ENCODE assay signal across 12 mouse cellular contexts in genomic region chr7:24887096-24887495, GRCm38 (mm10). TPM values are rescaled to one million over a fixed set of nuclear protein-coding genes. Genes with fewer than 3 reads are reported as not detected.
DNase-seq lines count a peak whose midpoint lies in the region; ATAC-seq and TF ChIP-seq lines count a peak whose summit lies in the region.
"Had no signal": no experiment of that assay in that cellular context is flagged by ENCODE, and none has a peak within 500 bp of the region (broad histone marks: within the 10 kb centered on the region; RNA-seq: fewer than 3 reads in every experiment).

No protein-coding gene starts in this region.

- H3K27ac ChIP-seq in heart, postnatal 0 days (ENCODE audit: low read depth): no peak overlapping the region
- no peak overlapping the region for H3K27ac ChIP-seq in forebrain, embryonic 15.5 days (replicated peaks)
- peak overlapping the region; percentile 95; the same call in 1 of the 2 replicates for H3K27ac ChIP-seq in liver, embryonic 15.5 days (replicated peaks)

- H3K27me3 ChIP-seq in heart, postnatal 0 days (ENCODE audit: control insufficient read depth, insufficient read depth, low read length): no peaks in the 10 kb centered on the region
- H3K27me3 ChIP-seq in G1E (ENCODE audit: insufficient read depth, low read length): 0 out of 2 replicates have a peak, but pooled peaks cover 4% of the 10 kb centered on the region
- H3K27me3 ChIP-seq in forebrain, embryonic 15.5 days: no peaks in the 10 kb centered on the region
- H3K27me3 ChIP-seq in liver, embryonic 15.5 days: no peaks in the 10 kb centered on the region
- H3K27me3 ChIP-seq: Patski had no signal

- no peak overlapping the region for H3K4me2 ChIP-seq in heart, postnatal 0 days (ENCODE audit: low read depth, low read length)
- no peak overlapping the region for H3K4me2 ChIP-seq in forebrain, embryonic 15.5 days (replicated peaks)
- peak overlapping the region; percentile 84 for H3K4me2 ChIP-seq in liver, embryonic 15.5 days

- H3K9me3 ChIP-seq in heart, postnatal 0 days (replicated peaks; ENCODE audit: control insufficient read depth, low read length): no peaks in the 10 kb centered on the region
- no peaks in the 10 kb centered on the region for H3K9me3 ChIP-seq in G1E (replicated peaks)
- no peaks in the 10 kb centered on the region for H3K9me3 ChIP-seq in forebrain, embryonic 15.5 days
- no peaks in the 10 kb centered on the region for H3K9me3 ChIP-seq in liver, embryonic 15.5 days (replicated peaks)

- H3K4me3 ChIP-seq in heart, postnatal 0 days (ENCODE audit: low read depth, low read length): no peak overlapping the region
- H3K4me3 ChIP-seq in G1E (ENCODE audit: low read depth, low read length): peak overlapping the region; percentile 97
- H3K4me3 ChIP-seq in forebrain, embryonic 15.5 days: no peak overlapping the region
- peak overlapping the region; percentile 87 for H3K4me3 ChIP-seq in liver, embryonic 15.5 days (replicated peaks)

- DNase-seq in heart, postnatal 0 days (ENCODE audit: low spot score): no peak
- DNase-seq in heart, postnatal 36 days: no peak
- DNase-seq in G1E (ENCODE audit: low spot score): no peak
- no peak for DNase-seq in adrenal gland, postnatal 14 days
- no peak for DNase-seq in lung, adult 18-20 months
- DNase-seq: cerebellum, adult 11 months had no signal

- intact Hi-C loops in heart, postnatal 36 days (cut with DNase I): loop anchor here (10.0 kb wide), 2 partner anchors 348 to 802 kb away; partner anchors contain the start of genes Gsk3a and Zfp180

- ATAC-seq in heart, postnatal 0 days (ENCODE audit: insufficient read depth, low read depth): no peak
- no peak for ATAC-seq in G1E (ENCODE audit: extremely low read depth, insufficient number of reproducible peaks, low FRiP score, poor library complexity, severe bottlenecking)
- ATAC-seq in forebrain, embryonic 15.5 days (replicated peaks): no peak
- no peak for ATAC-seq in liver, embryonic 15.5 days (ENCODE audit: insufficient read depth)
- no peak for ATAC-seq in cerebellum, adult (ENCODE audit: insufficient number of reproducible peaks, low FRiP score, low TSS enrichment)
- ATAC-seq: Patski had no signal

- TF ChIP-seq EP300 in heart, postnatal 0 days (IDR thresholded peaks at IDR 0.05; ENCODE audit: low read depth): no peak

- peaks cover 48% of the 10 kb centered on the region for H3K36me3 ChIP-seq in heart, postnatal 0 days (replicated peaks; ENCODE audit: control insufficient read depth, insufficient read depth, low read length)
- peaks cover 69% of the 10 kb centered on the region for H3K36me3 ChIP-seq in G1E (replicated peaks)
- peaks cover 49% of the 10 kb centered on the region for H3K36me3 ChIP-seq in forebrain, embryonic 15.5 days
- H3K36me3 ChIP-seq in liver, embryonic 15.5 days (replicated peaks): peaks cover 61% of the 10 kb centered on the region

- WGBS in heart, postnatal 0 days: 69% methylated on average over 4 of the region's 4 CpGs
- WGBS in forebrain, embryonic 15.5 days: 49% methylated on average over 4 of the region's 4 CpGs
- 52% methylated on average over 4 of the region's 4 CpGs for WGBS in liver, embryonic 15.5 days (ENCODE audit: insufficient replicate concordance)

- TF ChIP-seq CTCF in heart, postnatal 0 days (IDR thresholded peaks at IDR 0.05; ENCODE audit: low read depth): no peak
- TF ChIP-seq CTCF in G1E (IDR thresholded peaks at IDR 0.05; ENCODE audit: low read depth, low read length): no peak

- H3K9ac ChIP-seq in heart, postnatal 0 days (replicated peaks; ENCODE audit: low read depth, low read length): 0 out of 2 replicates have a peak overlapping the region, but pooled peaks have one; percentile 19
- H3K9ac ChIP-seq in forebrain, embryonic 15.5 days (replicated peaks): peak overlapping the region; percentile 14; the same call in 1 of the 2 replicates
- peak overlapping the region; percentile 91 for H3K9ac ChIP-seq in liver, embryonic 15.5 days

- peaks cover 16% of the 10 kb centered on the region for H3K4me1 ChIP-seq in heart, postnatal 0 days (ENCODE audit: control insufficient read depth, insufficient read depth)
- H3K4me1 ChIP-seq in G1E (ENCODE audit: insufficient read depth, low read depth, low read length): peaks cover 62% of the 10 kb centered on the region
- H3K4me1 ChIP-seq in forebrain, embryonic 15.5 days: peaks cover 29% of the 10 kb centered on the region
- peaks cover 45% of the 10 kb centered on the region for H3K4me1 ChIP-seq in liver, embryonic 15.5 days (replicated peaks)

RNA-seq across cellular contexts. Expression of gene Rps19, which starts 2.9 kb away (rescaled TPM):
- 530 and 642 TPM in 2 replicates for total RNA-seq in heart, postnatal 0 days (2014; rRNA removed; ENCODE audit: low replicate concordance)
- polyA plus RNA-seq in heart, postnatal 0 days (2015; fragmentation: Nextera tagmentation; extraction: Ambion mirVana): 980 and 1,040 TPM in 2 replicates
- total RNA-seq in heart, postnatal 36 days (2021): 100 to 1,000 TPM; 514 to 531 TPM
- total RNA-seq in G1E (2014; fragmentation: Nextera tagmentation) (877 and 949 TPM in 2 replicates), G1E (2017) (1,262 and 1,401 TPM in 2 replicates)
- 2,998 and 3,499 TPM in 2 replicates for polyA plus RNA-seq in G1E (2012)
- polyA plus RNA-seq in forebrain, embryonic 15.5 days (2015; fragmentation: Nextera tagmentation; extraction: Ambion mirVana): 1,460 and 1,591 TPM in 2 replicates
- polyA plus RNA-seq in liver, embryonic 15.5 days (2015; fragmentation: Nextera tagmentation; extraction: Ambion mirVana): 1,016 and 1,167 TPM in 2 replicates
- total RNA-seq in adrenal gland, postnatal 14 days (2021): 750 and 933 TPM in 2 replicates

RNA-seq across cellular contexts. Expression of gene Cd79a, which starts 10.1 kb away (rescaled TPM):
- 2.8 TPM in 1 of 2 replicates, not detected in the other for total RNA-seq in heart, postnatal 0 days (2014; rRNA removed; ENCODE audit: low replicate concordance)
- polyA plus RNA-seq in heart, postnatal 0 days (2015; fragmentation: Nextera tagmentation; extraction: Ambion mirVana): 0.33 and 0.70 TPM in 2 replicates
- total RNA-seq in heart, postnatal 36 days (2021): 1 to 10 TPM; 1.7 to 2.5 TPM
- total RNA-seq in G1E (2014; fragmentation: Nextera tagmentation) (not detected in 2 replicates), G1E (2017) (0.11 TPM in 1 of 2 replicates, not detected in the other)
- polyA plus RNA-seq in G1E (2012): 0.04 TPM in 1 of 2 replicates, not detected in the other
- polyA plus RNA-seq in forebrain, embryonic 15.5 days (2015; fragmentation: Nextera tagmentation; extraction: Ambion mirVana): 0.20 and 0.34 TPM in 2 replicates
- polyA plus RNA-seq in liver, embryonic 15.5 days (2015; fragmentation: Nextera tagmentation; extraction: Ambion mirVana): 6.0 and 7.2 TPM in 2 replicates
- 6.0 and 35.0 TPM in 2 replicates for total RNA-seq in adrenal gland, postnatal 14 days (2021)
- polyA plus RNA-seq: Patski had no signal

RNA-seq across cellular contexts. Expression of gene Arhgef1, which starts 15.6 kb away (rescaled TPM):
- 16.0 and 28.2 TPM in 2 replicates for total RNA-seq in heart, postnatal 0 days (2014; rRNA removed; ENCODE audit: low replicate concordance)
- 37.0 TPM in 2 replicates for polyA plus RNA-seq in heart, postnatal 0 days (2015; fragmentation: Nextera tagmentation; extraction: Ambion mirVana)
- 10 to 100 TPM; 48.8 to 52.8 TPM for total RNA-seq in heart, postnatal 36 days (2021)
- total RNA-seq in G1E (2014; fragmentation: Nextera tagmentation): 97.4 and 107 TPM in 2 replicates
- 38.3 and 48.2 TPM in 2 replicates for total RNA-seq in G1E (2017)
- 365 and 371 TPM in 2 replicates for polyA plus RNA-seq in G1E (2012)
- 74.4 and 82.0 TPM in 2 replicates for polyA plus RNA-seq in forebrain, embryonic 15.5 days (2015; fragmentation: Nextera tagmentation; extraction: Ambion mirVana)
- 41.7 and 46.4 TPM in 2 replicates for polyA plus RNA-seq in liver, embryonic 15.5 days (2015; fragmentation: Nextera tagmentation; extraction: Ambion mirVana)
- 94.9 and 164 TPM in 2 replicates for total RNA-seq in adrenal gland, postnatal 14 days (2021)

RNA-seq across cellular contexts. Expression of gene Dmrtc2, which starts 17.2 kb away (rescaled TPM):
- total RNA-seq in heart, postnatal 0 days (2014; rRNA removed; ENCODE audit: low replicate concordance): not detected in 2 replicates
- not detected in 2 replicates for polyA plus RNA-seq in heart, postnatal 0 days (2015; fragmentation: Nextera tagmentation; extraction: Ambion mirVana)
- not detected for total RNA-seq in heart, postnatal 36 days (2021)
- total RNA-seq in G1E (2014; fragmentation: Nextera tagmentation) (not detected in 2 replicates), G1E (2017) (not detected in 2 replicates)
- polyA plus RNA-seq in G1E (2012): not detected in 2 replicates
- polyA plus RNA-seq in forebrain, embryonic 15.5 days (2015; fragmentation: Nextera tagmentation; extraction: Ambion mirVana): not detected in 2 replicates
- polyA plus RNA-seq in liver, embryonic 15.5 days (2015; fragmentation: Nextera tagmentation; extraction: Ambion mirVana): not detected in 2 replicates
- total RNA-seq in adrenal gland, postnatal 14 days (2021): not detected in 2 replicates
- total RNA-seq: gastrocnemius, postnatal 4 days; left cerebral cortex, postnatal 36 days had no signal
- polyA plus RNA-seq: Patski had no signal

RNA-seq across cellular contexts. Expression of gene Lypd4, which starts 17.4 kb away (rescaled TPM):
- not detected in 2 replicates for total RNA-seq in heart, postnatal 0 days (2014; rRNA removed; ENCODE audit: low replicate concordance)
- polyA plus RNA-seq in heart, postnatal 0 days (2015; fragmentation: Nextera tagmentation; extraction: Ambion mirVana): not detected in 2 replicates
- total RNA-seq in heart, postnatal 36 days (2021): not detected
- not detected in 2 replicates for total RNA-seq in G1E (2014; fragmentation: Nextera tagmentation)
- total RNA-seq in G1E (2017): 0.11 and 0.17 TPM in 2 replicates
- polyA plus RNA-seq in G1E (2012): not detected in 2 replicates
- polyA plus RNA-seq in forebrain, embryonic 15.5 days (2015; fragmentation: Nextera tagmentation; extraction: Ambion mirVana): not detected in 2 replicates
- polyA plus RNA-seq in liver, embryonic 15.5 days (2015; fragmentation: Nextera tagmentation; extraction: Ambion mirVana): not detected in 2 replicates
- total RNA-seq in adrenal gland, postnatal 14 days (2021): not detected in 2 replicates
- total RNA-seq: gastrocnemius, postnatal 4 days; left cerebral cortex, postnatal 36 days had no signal

Comparison
In these comparisons a context has a peak if more than half of its experiments do, and no peak if none do; other contexts are left out.
1. H3K4me3 ChIP-seq: peak in G1E (single experiment) and liver, embryonic 15.5 days (single experiment); none in heart, postnatal 0 days (single experiment) and forebrain, embryonic 15.5 days (single experiment).
2. H3K9ac ChIP-seq: peak in every context shown above with its lines; median percentile 91 in liver, embryonic 15.5 days; 19 in heart, postnatal 0 days; 14 in forebrain, embryonic 15.5 days.